Mouse (Mus musculus) forebrain, embryonic 12.5 days (tissue): ENCODE data around the gene Marcks. TPM values are rescaled to one million over a fixed set of nuclear protein-coding genes. Genes with fewer than 3 reads are reported as not detected.

ENCODE experiments used
- ATAC-seq: fragments of 200-750 bp; cut with Nextera tagmentation; 2 replicates; pipeline ENCODE4 v1.8.0; 2017; ENCODE audit warnings: moderate TSS enrichment; ENCODE audit not compliant: low FRiP score
- H3K27ac ChIP-seq: fragments of 300-500 bp; sonication (generic); 2 replicates; pipeline ENCODE4 v1.5.1; 2016; ENCODE audit warnings: mild to moderate bottlenecking
- H3K27me3 ChIP-seq: fragments of 300-500 bp; sonication (generic); 2 replicates; pipeline ENCODE4 v1.6.1; 2016; ENCODE audit warnings: mild to moderate bottlenecking
- H3K36me3 ChIP-seq: fragments of 300-500 bp; sonication (generic); replicated peaks from 2 replicates; pipeline ENCODE4 v1.6.1; 2016; ENCODE audit warnings: mild to moderate bottlenecking
- H3K4me1 ChIP-seq: fragments of 300-500 bp; sonication (generic); 2 replicates; pipeline ENCODE4 v1.6.1; 2016
- H3K4me2 ChIP-seq: fragments of 300-500 bp; sonication (generic); 2 replicates; pipeline ENCODE4 v1.6.1; 2016; ENCODE audit warnings: mild to moderate bottlenecking, moderate library complexity
- H3K4me3 ChIP-seq: fragments of 300-500 bp; sonication (generic); replicated peaks from 2 replicates; pipeline ENCODE4 v1.5.1; 2016; ENCODE audit warnings: mild to moderate bottlenecking
- H3K9ac ChIP-seq: fragments of 300-500 bp; sonication (generic); 2 replicates; pipeline ENCODE4 v1.6.1; 2016; ENCODE audit warnings: mild to moderate bottlenecking
- H3K9me3 ChIP-seq: fragments of 300-500 bp; sonication (generic); 2 replicates; pipeline ENCODE4 v1.6.1; 2016
- WGBS: fragments of 180-500 bp; shearing (Covaris S2); methylation state at CpG from one replicate; pipeline ENCODE4 v1.1.7; 2016; 5-methylcytosine and 5-hydroxymethylcytosine counted together
- polyA plus RNA-seq: library from polyadenylated mRNA; unstranded; fragments of >200 nt; fragmentation: Nextera tagmentation; extraction: Ambion mirVana; gene quantifications from 2 replicates; pipeline ENCODE4 v1.2.1, GENCODE M21; 2016

Gene Marcks
- polyA plus RNA-seq, 1 experiment from 2014 or later, result 320 TPM

DNA sequence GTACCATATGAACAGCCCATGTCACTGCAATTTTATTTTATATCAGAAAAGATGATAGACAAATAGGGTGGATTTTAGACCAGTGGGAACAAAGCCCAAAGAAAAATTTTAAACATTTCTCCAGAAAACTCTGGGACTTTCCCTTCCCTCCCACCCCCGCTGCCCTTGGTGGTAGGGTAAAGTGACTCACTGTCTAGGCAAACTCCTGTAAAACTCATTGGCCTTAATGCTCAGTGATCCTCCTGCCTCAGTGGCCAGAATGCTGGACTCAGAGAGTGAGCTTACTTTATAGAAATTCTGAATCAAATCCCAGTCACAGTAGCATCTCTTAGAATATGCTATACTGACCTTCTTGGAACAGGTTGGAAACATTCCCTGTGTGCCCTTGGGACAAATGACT, 6.7 kb upstream of the Marcks start:
- Histone ChIP-seq H3K36me3 (no peaks in the 10 kb centered on the region), H3K27ac (no peak overlapping the region), H3K9me3 (no peaks in the 10 kb centered on the region), H3K27me3 (no peaks in the 10 kb centered on the region), H3K4me1 (peaks cover 9% of the 10 kb centered on the region), H3K4me2 (no peak overlapping the region), H3K4me3 (no peak overlapping the region), H3K9ac (no peak overlapping the region)
- 89% methylated on average over 1 of the region's 1 CpGs for WGBS
- no peak for ATAC-seq

DNA sequence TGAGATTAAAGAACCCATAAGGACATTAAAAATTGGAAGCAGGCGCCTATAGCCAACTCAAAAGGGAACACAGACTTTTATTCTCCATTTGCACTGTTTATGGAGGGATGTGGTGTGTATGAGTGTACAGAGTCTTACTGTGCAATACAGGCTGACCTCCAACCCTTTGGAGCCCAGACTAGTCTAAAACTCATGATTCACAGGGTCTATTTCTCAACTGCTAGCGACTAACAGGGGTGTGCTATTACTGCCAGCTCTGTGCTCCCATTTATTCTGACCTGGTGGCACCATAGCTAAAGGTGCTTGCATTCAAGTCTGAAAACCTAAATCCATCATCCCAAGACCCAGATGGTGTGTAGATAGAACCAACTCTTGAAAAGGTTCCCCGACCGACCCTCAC, 2.9 kb upstream of the Marcks start:
- Histone ChIP-seq H3K4me3 (peak overlapping the region; percentile 98), H3K27ac (peak overlapping the region; percentile 100), H3K9ac (peak overlapping the region; percentile 18), H3K9me3 (no peaks in the 10 kb centered on the region), H3K27me3 (no peaks in the 10 kb centered on the region), H3K4me2 (peak overlapping the region; percentile 66), H3K36me3 (peaks cover 1% of the 10 kb centered on the region), H3K4me1 (peaks cover 9% of the 10 kb centered on the region)
- 60% methylated on average over 4 of the region's 4 CpGs for WGBS
- no peak for ATAC-seq

DNA sequence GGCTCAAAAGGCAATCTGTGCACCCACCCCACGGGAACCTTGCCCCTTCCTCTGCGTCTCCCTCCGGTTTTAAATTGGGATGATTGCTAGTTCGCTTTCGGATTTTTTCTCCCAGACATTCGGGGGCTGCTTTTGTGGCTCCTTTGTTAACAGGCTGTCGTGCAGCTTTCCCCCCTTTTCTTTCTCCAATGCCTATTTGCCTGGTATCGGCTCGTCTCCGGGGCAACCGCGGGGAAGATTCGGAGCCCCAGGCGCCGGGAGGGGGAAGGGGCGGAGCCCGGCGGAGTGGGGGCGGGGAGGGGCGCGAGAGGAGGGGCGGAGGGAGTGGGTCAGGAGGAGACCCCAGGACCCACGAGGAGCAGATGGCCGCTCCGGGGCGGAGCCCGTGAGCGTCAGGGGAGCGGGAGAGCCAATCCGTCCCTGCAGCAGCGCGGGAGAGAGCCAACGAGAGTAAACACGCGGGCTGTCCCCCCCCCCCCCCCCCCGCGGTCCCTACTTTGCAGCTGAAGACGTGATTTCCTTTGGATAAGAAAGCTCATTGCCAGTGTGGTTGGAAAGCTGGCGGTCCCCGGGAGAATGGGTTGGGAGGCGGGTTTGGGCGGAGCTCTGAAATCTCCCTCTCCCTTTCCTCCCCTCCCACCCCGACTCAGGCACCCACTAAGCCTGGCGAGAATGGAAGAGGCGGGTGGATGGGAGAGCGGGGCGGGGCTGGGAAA, 2.2 kb upstream of the Marcks start:
- Histone ChIP-seq H3K27me3 (no peaks in the 10 kb centered on the region), H3K27ac (peak overlapping the region; percentile 100), H3K9ac (peak overlapping the region; percentile 100), H3K4me3 (peak overlapping the region; percentile 98), H3K4me2 (peak overlapping the region; percentile 66), H3K9me3 (no peaks in the 10 kb centered on the region), H3K4me1 (peaks cover 9% of the 10 kb centered on the region), H3K36me3 (peaks cover 8% of the 10 kb centered on the region)
- under 1% methylated on average over 46 of the region's 47 CpGs for WGBS
- ATAC-seq, result peak; percentile 92

DNA sequence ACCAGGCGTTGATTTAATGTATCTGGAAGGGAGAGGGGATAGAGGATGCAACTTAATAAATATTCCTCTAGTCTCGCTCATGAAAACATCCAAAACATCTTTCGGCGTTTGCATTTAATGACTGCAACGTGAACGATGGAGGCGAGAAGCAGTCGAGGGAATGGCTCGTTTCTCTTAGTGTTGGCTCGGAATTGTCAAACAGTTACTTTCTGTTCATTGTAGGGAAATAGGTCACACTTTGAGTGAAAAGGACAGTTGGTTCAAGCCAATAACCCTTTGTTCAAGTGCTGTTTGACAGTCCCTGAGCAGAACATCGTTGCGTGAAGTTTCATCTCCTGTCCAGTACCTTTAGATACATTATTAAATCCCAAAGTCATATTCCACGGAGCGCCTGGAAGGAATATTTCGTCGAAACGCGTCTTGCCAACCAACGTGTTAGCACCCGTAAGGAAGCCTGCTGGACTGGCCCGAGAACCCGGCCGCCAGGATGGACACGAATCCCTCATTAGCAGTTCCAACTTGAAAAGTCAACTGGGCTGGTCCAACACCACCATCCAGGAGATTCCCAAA, 1.5 kb upstream of the Marcks start:
- Histone ChIP-seq H3K9ac (peak overlapping the region; percentile 100), H3K27ac (peak overlapping the region; percentile 100), H3K9me3 (no peaks in the 10 kb centered on the region), H3K27me3 (no peaks in the 10 kb centered on the region), H3K4me1 (peaks cover 9% of the 10 kb centered on the region), H3K4me3 (peak overlapping the region; percentile 98), H3K4me2 (peak overlapping the region; percentile 66), H3K36me3 (peaks cover 11% of the 10 kb centered on the region)
- WGBS, result 0% methylated on average over 24 of the region's 24 CpGs
- peak; percentile 10; the same call in 1 of the 2 replicates for ATAC-seq

DNA sequence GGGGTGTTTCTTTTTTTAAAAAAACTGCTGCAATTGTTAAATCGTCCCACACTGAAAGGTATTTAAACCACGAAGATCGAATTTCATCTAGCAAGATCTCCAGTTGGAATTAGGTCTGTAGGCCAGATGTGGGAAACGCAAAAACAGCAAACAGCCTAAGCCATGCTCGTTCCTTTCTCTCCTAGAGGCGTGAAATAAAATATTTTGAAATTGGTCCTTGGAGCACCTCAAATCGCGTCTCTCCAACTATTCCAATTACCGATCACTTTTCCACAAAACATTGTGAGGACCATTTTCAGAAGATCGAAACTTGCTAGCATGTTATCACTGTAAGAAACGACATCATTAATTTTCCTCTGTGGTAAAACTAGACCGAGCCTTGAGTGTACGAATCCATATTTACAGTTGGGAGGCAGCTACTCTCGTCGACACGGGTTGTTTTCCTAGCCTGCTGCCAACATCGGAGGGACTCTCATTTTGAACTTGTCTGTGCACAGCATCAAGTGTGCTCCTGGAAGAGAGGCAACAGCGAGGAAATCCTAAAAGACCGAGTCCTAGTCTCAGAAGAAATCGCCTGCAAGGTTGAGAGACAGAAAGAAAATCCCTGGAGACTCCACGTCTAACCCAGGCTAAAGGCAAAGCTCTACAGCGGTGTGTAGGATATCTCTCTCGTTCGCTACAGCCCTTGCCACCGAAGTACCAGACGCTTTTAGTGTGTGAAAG, 884 bp upstream of the Marcks start:
- peaks cover 16% of the 10 kb centered on the region for H3K36me3 ChIP-seq
- peaks cover 10% of the 10 kb centered on the region for H3K4me1 ChIP-seq
- peak overlapping the region; percentile 66 for H3K4me2 ChIP-seq
- H3K9me3 ChIP-seq, result no peaks in the 10 kb centered on the region
- under 1% methylated on average over 26 of the region's 26 CpGs for WGBS
- H3K4me3 ChIP-seq, result peak overlapping the region; percentile 98
- peak overlapping the region; percentile 100 for H3K27ac ChIP-seq
- H3K27me3 ChIP-seq, result no peaks in the 10 kb centered on the region
- peak overlapping the region; percentile 100 for H3K9ac ChIP-seq
- ATAC-seq, result no peak

DNA sequence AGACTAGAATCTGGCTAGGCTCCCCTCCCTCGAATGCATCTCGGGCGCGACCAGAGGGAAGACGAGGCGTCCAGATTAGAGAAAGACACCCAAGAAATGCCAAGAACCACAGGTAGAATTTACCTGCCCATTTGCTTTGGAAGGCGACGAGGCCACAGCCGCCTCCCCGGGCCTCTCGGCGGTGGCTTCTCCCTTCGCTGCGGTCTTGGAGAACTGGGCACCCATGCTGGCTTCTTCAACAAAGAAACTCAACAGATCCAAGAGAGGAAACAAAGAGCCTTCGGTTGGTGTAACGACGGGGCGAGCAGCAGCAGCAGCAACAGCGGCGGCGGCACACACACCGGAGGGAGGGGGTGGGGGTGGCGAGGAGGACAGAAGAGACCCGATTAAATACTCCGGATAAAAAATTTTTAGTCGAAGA, 399 bp downstream of the Marcks start:
- no peaks in the 10 kb centered on the region for H3K27me3 ChIP-seq
- H3K4me3 ChIP-seq, result peak overlapping the region; percentile 98
- peak overlapping the region; percentile 100 for H3K9ac ChIP-seq
- no peaks in the 10 kb centered on the region for H3K9me3 ChIP-seq
- H3K4me2 ChIP-seq, result no peak overlapping the region
- peaks cover 15% of the 10 kb centered on the region for H3K4me1 ChIP-seq
- ATAC-seq, result no peak
- WGBS, result under 1% methylated on average over 26 of the region's 26 CpGs
- H3K27ac ChIP-seq, result peak overlapping the region; percentile 100
- H3K36me3 ChIP-seq, result peaks cover 27% of the 10 kb centered on the region

DNA sequence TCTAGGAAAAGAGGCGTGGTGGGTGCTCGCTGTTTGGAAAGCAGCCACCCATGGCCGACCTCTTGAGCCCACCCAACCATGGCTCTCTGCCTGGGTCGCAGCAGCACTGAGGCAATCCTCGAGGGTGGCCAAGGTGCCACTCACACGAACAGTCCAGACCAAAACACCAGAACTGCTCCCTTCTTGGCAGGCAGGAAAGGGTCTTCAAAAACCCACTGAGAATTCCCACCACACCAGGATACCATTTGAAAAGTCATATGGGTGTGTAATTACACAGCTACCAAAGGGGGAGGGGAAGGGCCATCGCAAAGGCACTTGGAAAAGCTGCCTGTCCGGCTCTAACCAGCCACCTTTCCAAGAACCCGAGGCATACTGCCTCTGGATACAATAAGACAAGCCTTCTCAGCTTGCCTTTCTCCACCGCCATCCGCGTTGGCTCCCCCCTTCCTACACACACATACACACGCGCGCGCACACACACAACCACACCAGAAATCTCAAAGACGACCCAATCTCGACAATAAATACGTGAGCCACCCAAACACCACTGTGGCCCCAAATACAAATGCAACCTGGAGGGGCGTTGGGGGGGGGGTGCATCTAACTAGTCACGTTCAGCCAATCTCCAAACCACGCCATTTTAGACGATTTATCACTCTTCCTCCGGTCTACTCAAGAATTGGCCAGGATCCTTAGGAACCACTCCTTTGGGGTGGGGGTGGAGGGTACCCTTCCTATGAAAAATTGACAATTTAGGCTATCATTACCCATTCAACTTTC, 999 bp downstream of the Marcks start:
- WGBS, result 0% methylated on average over 24 of the region's 24 CpGs

DNA sequence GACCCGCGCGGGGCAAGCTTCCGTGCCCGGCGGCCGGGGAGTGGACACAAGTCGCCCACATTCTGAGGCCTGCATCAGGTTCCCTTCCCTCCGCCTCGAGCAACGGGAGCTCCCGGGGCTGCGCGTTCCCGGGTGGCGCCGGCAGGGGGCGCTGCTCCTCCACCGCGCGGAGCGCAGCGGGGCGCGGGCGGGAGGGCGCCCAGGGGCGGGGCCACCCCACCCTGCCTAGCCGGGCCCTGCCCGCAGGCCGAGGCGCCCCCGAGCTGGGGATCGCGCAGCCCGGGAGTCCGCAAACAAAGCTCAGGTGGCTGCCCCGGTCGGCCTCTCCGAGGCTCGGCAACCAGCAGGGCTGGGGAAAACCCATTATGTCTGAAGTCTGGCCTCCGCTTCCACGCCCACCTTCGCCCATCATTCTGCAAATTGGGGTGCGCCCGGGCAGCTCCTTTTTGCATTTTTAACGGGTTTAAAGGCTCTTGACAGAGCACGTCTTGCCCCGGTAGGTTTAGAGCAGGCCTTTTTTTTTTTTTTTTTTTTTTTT, 1.7 kb downstream of the Marcks start:
- no peaks in the 10 kb centered on the region for H3K9me3 ChIP-seq
- peak overlapping the region; percentile 98 for H3K4me3 ChIP-seq
- H3K27ac ChIP-seq, result peak overlapping the region; percentile 100
- peak overlapping the region; percentile 100 for H3K9ac ChIP-seq
- peak; percentile 63 for ATAC-seq
- peaks cover 39% of the 10 kb centered on the region for H3K36me3 ChIP-seq
- H3K4me1 ChIP-seq, result peaks cover 13% of the 10 kb centered on the region
- peak overlapping the region; percentile 73 for H3K4me2 ChIP-seq
- WGBS, result under 1% methylated on average over 47 of the region's 49 CpGs
- H3K27me3 ChIP-seq, result no peaks in the 10 kb centered on the region

More for the DNA sequence above, 999 bp downstream of the Marcks start:
- peak overlapping the region; percentile 100 for H3K27ac ChIP-seq
- H3K36me3 ChIP-seq, result peaks cover 33% of the 10 kb centered on the region
- no peak for ATAC-seq
- no peaks in the 10 kb centered on the region for H3K9me3 ChIP-seq
- H3K4me2 ChIP-seq, result peak overlapping the region; percentile 73; the same call in 1 of the 2 replicates
- H3K4me3 ChIP-seq, result peak overlapping the region; percentile 98
- no peaks in the 10 kb centered on the region for H3K27me3 ChIP-seq
- H3K4me1 ChIP-seq, result peaks cover 15% of the 10 kb centered on the region
- peak overlapping the region; percentile 100 for H3K9ac ChIP-seq

DNA sequence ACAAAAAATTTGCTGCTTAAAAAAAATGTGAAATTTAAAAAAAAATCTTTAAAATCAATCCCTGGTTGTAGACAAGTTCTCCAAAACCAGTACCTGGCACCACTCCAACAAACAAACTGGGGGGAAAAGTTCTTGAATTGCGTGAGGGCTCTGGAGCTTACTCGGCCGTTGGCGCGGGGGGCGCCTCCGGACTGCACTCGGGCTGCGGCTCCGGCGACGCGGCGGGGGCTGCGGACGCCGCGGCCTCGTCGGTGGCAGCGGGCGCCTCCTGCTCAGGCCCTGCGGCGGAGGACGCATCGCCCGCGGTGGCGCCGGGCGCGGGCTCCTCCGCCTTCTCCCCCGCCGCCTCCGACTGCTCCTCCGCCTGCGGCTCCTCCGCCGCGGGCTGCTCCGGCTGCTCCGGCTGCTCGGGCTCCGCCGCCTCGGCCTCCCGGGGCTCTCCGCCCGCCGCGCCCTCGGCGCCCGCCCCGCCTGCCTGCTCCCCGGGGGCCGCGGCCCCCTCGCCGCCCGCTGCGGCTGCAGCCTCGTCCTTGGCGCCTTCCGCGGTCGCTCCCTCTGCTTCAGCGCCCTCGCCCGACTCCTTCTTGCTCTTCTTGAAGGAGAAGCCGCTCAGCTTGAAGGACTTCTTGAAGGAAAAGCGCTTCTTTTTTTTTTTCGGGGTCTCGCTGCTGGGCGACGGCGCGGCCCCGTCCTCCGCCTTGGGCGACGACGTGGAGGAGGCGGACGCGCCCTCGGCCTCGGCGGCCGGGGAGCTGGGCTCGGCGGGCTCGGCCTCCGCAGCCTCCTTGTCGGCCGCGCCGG, 2.6 kb downstream of the Marcks start:
- Histone ChIP-seq H3K4me1 (peaks cover 6% of the 10 kb centered on the region), H3K9ac (peak overlapping the region; percentile 100), H3K36me3 (peaks cover 39% of the 10 kb centered on the region), H3K27me3 (no peaks in the 10 kb centered on the region), H3K4me2 (peak overlapping the region; percentile 73), H3K4me3 (peak overlapping the region; percentile 98), H3K9me3 (no peaks in the 10 kb centered on the region), H3K27ac (peak overlapping the region; percentile 100)
- under 1% methylated on average over 83 of the region's 99 CpGs for WGBS
- no peak for ATAC-seq

DNA sequence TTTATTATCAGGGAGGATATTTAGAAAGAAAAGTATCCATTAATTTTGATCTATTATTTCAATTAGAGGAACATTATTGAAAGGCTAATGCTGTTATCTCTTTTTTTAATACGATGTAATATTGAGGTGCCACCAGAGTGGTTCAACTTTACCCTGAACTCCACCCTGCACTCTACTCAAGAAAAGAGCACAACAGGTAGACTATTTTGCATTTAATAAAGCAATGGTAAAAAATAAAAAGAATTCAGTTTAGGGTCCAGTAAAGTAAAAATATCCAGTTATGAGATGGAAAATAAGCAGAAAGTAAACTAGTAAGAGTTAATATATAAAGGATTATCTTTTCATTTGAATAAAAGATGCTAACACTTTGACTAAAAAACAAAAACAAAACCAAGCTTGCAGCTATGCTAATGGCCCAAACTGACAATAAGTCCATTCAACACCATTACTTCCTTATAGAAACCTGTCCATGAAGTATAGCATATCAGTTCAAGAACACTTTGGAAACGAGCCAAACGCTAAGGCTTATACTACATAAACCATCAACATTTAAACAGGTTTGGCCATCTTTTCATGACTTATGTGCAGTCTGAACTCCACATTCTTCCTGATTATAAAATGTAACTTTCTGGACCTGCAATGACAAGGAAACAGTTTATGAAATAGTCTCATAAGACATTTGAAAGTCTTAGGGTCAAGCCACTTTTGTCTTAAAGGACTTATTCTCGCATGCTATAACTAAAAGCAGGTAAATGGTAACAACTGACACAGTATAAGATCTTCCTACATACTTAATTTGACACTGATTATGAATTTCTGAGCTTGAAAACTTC, 4.6 kb downstream of the Marcks start:
- 80% methylated on average over 4 of the region's 4 CpGs for WGBS
- Histone ChIP-seq H3K27me3 (no peaks in the 10 kb centered on the region), H3K4me2 (peak overlapping the region; percentile 73), H3K4me1 (peaks cover 6% of the 10 kb centered on the region), H3K9ac (no peak overlapping the region), H3K4me3 (peak overlapping the region; percentile 98), H3K36me3 (peaks cover 39% of the 10 kb centered on the region), H3K9me3 (no peaks in the 10 kb centered on the region), H3K27ac (no peak overlapping the region)
- ATAC-seq, result no peak
